Mouse (Mus musculus) adrenal gland, postnatal 4 days (tissue): ENCODE results near the gene Rgs8. TPM values are rescaled to one million over a fixed set of nuclear protein-coding genes. Genes with fewer than 3 reads are reported as not detected.

ENCODE experiments used
- DNase-seq, 2 experiments: peaks; one replicate each; pipeline ENCODE4 v3.0.0; 2021 to 2022; ENCODE audit warnings: low spot score in 2 of 2, mixed read lengths in 2 of 2
- long read RNA-seq, 2 experiments: library from polyadenylated mRNA; stranded (forward); transcript quantifications; one replicate each; pipeline ENCODE4 v2.0.0; 2021
- total RNA-seq, 2 experiments: library from RNA; stranded (reverse); gene quantifications; 2 replicates each; pipeline ENCODE4 v1.2.3; 2021

Rgs8 gene
- total RNA-seq = under 1 TPM; 0.48 to 0.65 TPM
- long read RNA-seq, experiment 1 = 0 reads
- long read RNA-seq, experiment 2 = 0 reads

- no peak for DNase-seq
These were observed at the start of gene Rgs8 for GRCm38 (mm10) chr1:153652938-153653623. Rgs8 (plus strand) TSS chr1:153653025.

- DNase-seq = no peak
These were observed 35.4 kb upstream of the Rgs8 start for GRCm38 (mm10) chr1:153617340-153617830.

- no peak for DNase-seq
These were observed 29.8 kb upstream of the Rgs8 start for GRCm38 (mm10) chr1:153623036-153623435.

GRCm38 (mm10) chr1:153632686-153633085, 20.1 kb upstream of the Rgs8 start:
- no peak for DNase-seq

GRCm38 (mm10) chr1:153635056-153635455, 17.8 kb upstream of the Rgs8 start:
- no peak for DNase-seq

GRCm38 (mm10) chr1:153635521-153635920, 17.3 kb upstream of the Rgs8 start:
- no peak for DNase-seq

- no peak for DNase-seq
These were observed 16.0 kb upstream of the Rgs8 start for GRCm38 (mm10) chr1:153636821-153637220.

GRCm38 (mm10) chr1:153641492-153641939, 11.3 kb upstream of the Rgs8 start:
- DNase-seq = no peak

GRCm38 (mm10) chr1:153641940-153642501, 10.8 kb upstream of the Rgs8 start:
- no peak for DNase-seq

GRCm38 (mm10) chr1:153653674-153654073, 849 bp downstream of the Rgs8 start:
- DNase-seq = no peak

GRCm38 (mm10) chr1:153659666-153660065, 6.8 kb downstream of the Rgs8 start:
- DNase-seq = no peak

GRCm38 (mm10) chr1:153660982-153661688, 8.3 kb downstream of the Rgs8 start:
- no peak for DNase-seq

- DNase-seq = no peak
These were observed 8.8 kb downstream of the Rgs8 start for GRCm38 (mm10) chr1:153661689-153662002.

- DNase-seq = no peak
These were observed 9.5 kb downstream of the Rgs8 start for GRCm38 (mm10) chr1:153662362-153662761.

- DNase-seq = no peak
These were observed 12.4 kb downstream of the Rgs8 start for GRCm38 (mm10) chr1:153665066-153665715.

- no peak for DNase-seq
These were observed 13.4 kb downstream of the Rgs8 start for GRCm38 (mm10) chr1:153666236-153666635.

- no peak for DNase-seq
These were observed 14.5 kb downstream of the Rgs8 start for GRCm38 (mm10) chr1:153667244-153667727.

GRCm38 (mm10) chr1:153667781-153668180, 15.0 kb downstream of the Rgs8 start:
- no peak for DNase-seq

GRCm38 (mm10) chr1:153669086-153669485, 16.3 kb downstream of the Rgs8 start:
- peak in 1 of 2 experiments; percentile 14 for DNase-seq

- no peak for DNase-seq
These were observed 16.9 kb downstream of the Rgs8 start for GRCm38 (mm10) chr1:153669728-153670127.

GRCm38 (mm10) chr1:153671352-153671751, 18.5 kb downstream of the Rgs8 start:
- DNase-seq = no peak
